Mouse (Mus musculus) monocyte, adult 2 months (primary cell): Measurements from ENCODE around the gene Med27.

Source experiments
- DNase-seq, 2 experiments: peaks; one replicate each; pipeline ENCODE4 v3.0.0; 2022; ENCODE audit warnings: low spot score in 2 of 2, low read depth in 1 of 2

Med27 gene

GRCm38 (mm10) chr2:29465649-29466137, 119.1 kb downstream of the Med27 start:
- no peak for DNase-seq

- no peak for DNase-seq
Measured at GRCm38 (mm10) chr2:29466396-29466795, 119.8 kb downstream of the Med27 start.

GRCm38 (mm10) chr2:29468517-29468936, 121.9 kb downstream of the Med27 start:
- DNase-seq = no peak

- no peak for DNase-seq
Measured at GRCm38 (mm10) chr2:29472952-29473437, 126.4 kb downstream of the Med27 start.

- DNase-seq = no peak
Measured at GRCm38 (mm10) chr2:29473907-29474306, 127.3 kb downstream of the Med27 start.

- DNase-seq = no peak
Measured at GRCm38 (mm10) chr2:29476702-29477101, 130.1 kb downstream of the Med27 start.

- no peak for DNase-seq
Measured at GRCm38 (mm10) chr2:29481856-29482255, 135.2 kb downstream of the Med27 start.

GRCm38 (mm10) chr2:29482979-29483718, 136.5 kb downstream of the Med27 start:
- DNase-seq = no peak

GRCm38 (mm10) chr2:29485519-29485918, 138.9 kb downstream of the Med27 start:
- DNase-seq = no peak

GRCm38 (mm10) chr2:29486491-29486890, 139.9 kb downstream of the Med27 start:
- DNase-seq = no peak

- no peak for DNase-seq
Measured at GRCm38 (mm10) chr2:29487652-29488051, 141.0 kb downstream of the Med27 start.

GRCm38 (mm10) chr2:29488379-29489236, 142.0 kb downstream of the Med27 start:
- no peak for DNase-seq

GRCm38 (mm10) chr2:29491656-29492055, 145.0 kb downstream of the Med27 start:
- DNase-seq = no peak

GRCm38 (mm10) chr2:29493396-29494031, 146.9 kb downstream of the Med27 start:
- DNase-seq = no peak

GRCm38 (mm10) chr2:29495271-29495670, 148.7 kb downstream of the Med27 start:
- DNase-seq = no peak

- no peak for DNase-seq
Measured at GRCm38 (mm10) chr2:29500601-29501350, 154.2 kb downstream of the Med27 start.

GRCm38 (mm10) chr2:29501381-29501780, 154.8 kb downstream of the Med27 start:
- no peak for DNase-seq

- no peak for DNase-seq
Measured at GRCm38 (mm10) chr2:29504848-29505247, 158.2 kb downstream of the Med27 start.

GRCm38 (mm10) chr2:29506411-29506810, 159.8 kb downstream of the Med27 start:
- no peak for DNase-seq

- DNase-seq = no peak
Measured at GRCm38 (mm10) chr2:29513131-29513530, 166.5 kb downstream of the Med27 start.

- DNase-seq = no peak
Measured at GRCm38 (mm10) chr2:29514836-29515235, 168.2 kb downstream of the Med27 start.
